Mouse (Mus musculus) CD4-positive, CD25-positive, alpha-beta regulatory T cell, adult 2 months (primary cell): ENCODE measurements around the gene Sec31b.

Experiments
- DNase-seq: peaks from one replicate; pipeline ENCODE4 v3.0.0-alpha.2; 2012; ENCODE audit warnings: low read depth, low spot score

The Sec31b gene

GRCm38 (mm10) chr19:44476541-44476940, 69.1 kb downstream of the Sec31b start:
- DNase-seq = peak; percentile 20

GRCm38 (mm10) chr19:44475268-44475667, 70.4 kb downstream of the Sec31b start:
- no peak for DNase-seq

GRCm38 (mm10) chr19:44474158-44474557, 71.5 kb downstream of the Sec31b start:
- DNase-seq = peak; percentile 74
